Comparison of ENCODE assay signal across 9 mouse cellular contexts in genomic region chr4:114666979-114667328, GRCm38 (mm10).
DNase-seq lines count a peak whose midpoint lies in the region; ATAC-seq and TF ChIP-seq lines count a peak whose summit lies in the region.
"Had no signal": no experiment of that assay in that cellular context is flagged by ENCODE, and none has a peak within 500 bp of the region (broad histone marks: within the 10 kb centered on the region; RNA-seq: fewer than 3 reads in every experiment).

No protein-coding gene starts in this region.

- peak overlapping the region; percentile 46 for H3K9ac ChIP-seq in heart, embryonic 16.5 days (ENCODE audit: low read length)
- no peak overlapping the region for H3K9ac ChIP-seq in heart, adult 2 months (ENCODE audit: low read depth, low read length)
- H3K9ac ChIP-seq in hindbrain, postnatal 0 days (replicated peaks; ENCODE audit: low read length): no peak overlapping the region
- peak overlapping the region; percentile 33; the same call in 1 of the 2 replicates for H3K9ac ChIP-seq in midbrain, embryonic 15.5 days

- no peaks in the 10 kb centered on the region for H3K79me2 ChIP-seq in heart, adult 2 months (replicated peaks; ENCODE audit: control insufficient read depth, insufficient read depth, low read length)

- no peaks in the 10 kb centered on the region for H3K36me3 ChIP-seq in heart, embryonic 16.5 days (ENCODE audit: control insufficient read depth, insufficient read depth)
- H3K36me3 ChIP-seq in heart, adult 2 months (ENCODE audit: control insufficient read depth, insufficient read depth, low read length): no peaks in the 10 kb centered on the region
- no peaks in the 10 kb centered on the region for H3K36me3 ChIP-seq in embryonic facial prominence, embryonic 10.5 days (replicated peaks)
- no peaks in the 10 kb centered on the region for H3K36me3 ChIP-seq in hindbrain, postnatal 0 days (ENCODE audit: insufficient read depth, low read length)
- H3K36me3 ChIP-seq in midbrain, embryonic 15.5 days (replicated peaks): no peaks in the 10 kb centered on the region

- no peaks in the 10 kb centered on the region for H3K9me3 ChIP-seq in heart, embryonic 16.5 days (replicated peaks; ENCODE audit: control insufficient read depth, low read length)
- H3K9me3 ChIP-seq in embryonic facial prominence, embryonic 10.5 days: no peaks in the 10 kb centered on the region
- H3K9me3 ChIP-seq in hindbrain, postnatal 0 days (ENCODE audit: low read length): no peaks in the 10 kb centered on the region
- H3K9me3 ChIP-seq in midbrain, embryonic 15.5 days: no peaks in the 10 kb centered on the region

- no peak for DNase-seq in heart, adult 2 months
- DNase-seq in embryonic facial prominence, embryonic 10.5 days (ENCODE audit: low spot score): no peak
- DNase-seq in hindbrain, postnatal 0 days (ENCODE audit: low spot score): peak; percentile 41
- DNase-seq in gastrocnemius, postnatal 36 days: no peak
- no peak for DNase-seq in cerebellum, adult 8-10 months
- no peak for DNase-seq in ovary, postnatal 36 days (ENCODE audit: low spot score)
- DNase-seq: layer of hippocampus, postnatal 36 days had no signal

- H3K27me3 ChIP-seq in heart, embryonic 16.5 days (ENCODE audit: control insufficient read depth, insufficient read depth, low read length): peaks cover 52% of the 10 kb centered on the region
- H3K27me3 ChIP-seq in heart, adult 2 months (ENCODE audit: control insufficient read depth, insufficient read depth, low read length): peaks cover 6% of the 10 kb centered on the region
- peaks cover 97% of the 10 kb centered on the region for H3K27me3 ChIP-seq in embryonic facial prominence, embryonic 10.5 days (replicated peaks; ENCODE audit: low read depth, poor library complexity, severe bottlenecking)
- H3K27me3 ChIP-seq in hindbrain, postnatal 0 days (ENCODE audit: insufficient read depth, low read length): peaks cover 18% of the 10 kb centered on the region
- H3K27me3 ChIP-seq in midbrain, embryonic 15.5 days (replicated peaks): peaks cover 56% of the 10 kb centered on the region

- no peak for TF ChIP-seq CTCF in heart, adult 2 months (IDR thresholded peaks at IDR 0.05)
- TF ChIP-seq CTCF in hindbrain, postnatal 0 days (IDR thresholded peaks at IDR 0.05; ENCODE audit: low read depth): peak; percentile 39; the same call in 1 of the 2 replicates

- 8% methylated on average over 12 of the region's 13 CpGs for WGBS in heart, embryonic 16.5 days
- WGBS in heart, adult 2 months: 20% methylated on average over 13 of the region's 13 CpGs
- 3% methylated on average over 13 of the region's 13 CpGs for WGBS in embryonic facial prominence, embryonic 10.5 days
- 8% methylated on average over 12 of the region's 13 CpGs for WGBS in hindbrain, postnatal 0 days
- 9% methylated on average over 12 of the region's 13 CpGs for WGBS in midbrain, embryonic 15.5 days

- intact Hi-C loops in heart, adult 2 months (cut with DNase I): loop anchor here (5.0 kb wide), 1 partner anchor 245 kb away; no protein-coding TSS in a partner anchor
- intact Hi-C loops in gastrocnemius, postnatal 36 days (cut with DNase I): loop anchor here (5.0 kb wide), 2 partner anchors 245 to 275 kb away; no protein-coding TSS in a partner anchor

- H3K27ac ChIP-seq in heart, embryonic 16.5 days (ENCODE audit: low read length): no peak overlapping the region
- H3K27ac ChIP-seq in heart, adult 2 months: no peak overlapping the region
- peak overlapping the region; percentile 25; the same call in 1 of the 2 replicates for H3K27ac ChIP-seq in embryonic facial prominence, embryonic 10.5 days (replicated peaks)
- H3K27ac ChIP-seq in hindbrain, postnatal 0 days: no peak overlapping the region
- no peak overlapping the region for H3K27ac ChIP-seq in midbrain, embryonic 15.5 days

- no peak for TF ChIP-seq POLR2A in heart, adult 2 months (IDR thresholded peaks at IDR 0.05; ENCODE audit: insufficient read depth, low read depth, low read length)

- peaks cover 10% of the 10 kb centered on the region for H3K4me1 ChIP-seq in heart, embryonic 16.5 days (ENCODE audit: control insufficient read depth, insufficient read depth, low read length)
- H3K4me1 ChIP-seq in heart, adult 2 months (ENCODE audit: control insufficient read depth, insufficient read depth, low read length): no peaks in the 10 kb centered on the region
- peaks cover 54% of the 10 kb centered on the region for H3K4me1 ChIP-seq in embryonic facial prominence, embryonic 10.5 days
- H3K4me1 ChIP-seq in hindbrain, postnatal 0 days (ENCODE audit: insufficient read depth, low read length): 0 out of 2 replicates have a peak, but pooled peaks cover 6% of the 10 kb centered on the region
- peaks cover 13% of the 10 kb centered on the region for H3K4me1 ChIP-seq in midbrain, embryonic 15.5 days

- H3K4me3 ChIP-seq in heart, embryonic 16.5 days (ENCODE audit: low read length): peak overlapping the region; percentile 42
- no peak overlapping the region for H3K4me3 ChIP-seq in heart, adult 2 months
- H3K4me3 ChIP-seq in embryonic facial prominence, embryonic 10.5 days: peak overlapping the region; percentile 50
- peak overlapping the region; percentile 21 for H3K4me3 ChIP-seq in hindbrain, postnatal 0 days (ENCODE audit: low read length)
- peak overlapping the region; percentile 36 for H3K4me3 ChIP-seq in midbrain, embryonic 15.5 days

- ATAC-seq in heart, embryonic 16.5 days (replicated peaks; ENCODE audit: extremely low read depth, insufficient read depth, low FRiP score): 0 out of 2 replicates have a peak, but pooled peaks have one; percentile 11
- peak; percentile 25; the same call in 1 of the 2 replicates for ATAC-seq in hindbrain, postnatal 0 days
- ATAC-seq in midbrain, embryonic 15.5 days (replicated peaks): peak; percentile 53

- H3K4me2 ChIP-seq in heart, embryonic 16.5 days (ENCODE audit: low read depth, low read length): peak overlapping the region; percentile 66
- peak overlapping the region; percentile 48 for H3K4me2 ChIP-seq in hindbrain, postnatal 0 days (ENCODE audit: low read depth, low read length)
- H3K4me2 ChIP-seq in midbrain, embryonic 15.5 days: peak overlapping the region; percentile 71

- no peak for TF ChIP-seq EP300 in heart, adult 2 months (IDR thresholded peaks at IDR 0.05; ENCODE audit: insufficient read depth, low read depth, low read length)

Comparison
In these comparisons a context has a peak if more than half of its experiments do, and no peak if none do; other contexts are left out.
1. H3K9ac ChIP-seq: peak in heart, embryonic 16.5 days (single experiment) and midbrain, embryonic 15.5 days (single experiment); none in heart, adult 2 months (single experiment) and hindbrain, postnatal 0 days (single experiment).
2. Peak in every context shown above with its lines, with median percentiles within 50 percentile points of each other: ATAC-seq and H3K4me2 ChIP-seq.